Mouse (Mus musculus) forebrain, embryonic 10.5 days (tissue): ENCODE data around the gene Snhg11. TPM values are rescaled to one million over a fixed set of nuclear protein-coding genes. Genes with fewer than 3 reads are reported as not detected.
"Not testable (repeated sequence)": the region's sequence is repeated elsewhere in the genome, so short reads cannot be mapped to it uniquely, and the experiment has no call there.

Experiments used
- DNase-seq: peaks from one replicate; pipeline ENCODE4 v3.0.0-alpha.2; 2017; ENCODE audit warnings: low spot score; ENCODE audit errors: extremely low spot score
- H3K27ac ChIP-seq: fragments of 300-500 bp; sonication (generic); 2 replicates; pipeline ENCODE4 v1.5.1; 2016; ENCODE audit warnings: mild to moderate bottlenecking
- H3K27me3 ChIP-seq: fragments of 300-500 bp; sonication (generic); 2 replicates; pipeline ENCODE4 v1.6.1; 2016; ENCODE audit warnings: mild to moderate bottlenecking; ENCODE audit not compliant: poor library complexity, severe bottlenecking
- H3K36me3 ChIP-seq: fragments of 300-500 bp; sonication (generic); replicated peaks from 2 replicates; pipeline ENCODE4 v1.6.1; 2016; ENCODE audit warnings: mild to moderate bottlenecking, moderate library complexity
- H3K4me1 ChIP-seq: fragments of 300-500 bp; sonication (generic); 2 replicates; pipeline ENCODE4 v1.6.1; 2016
- H3K4me3 ChIP-seq: fragments of 300-500 bp; sonication (generic); 2 replicates; pipeline ENCODE4 v1.5.1; 2016; ENCODE audit warnings: mild to moderate bottlenecking, moderate library complexity
- H3K9me3 ChIP-seq: fragments of 300-500 bp; sonication (generic); 2 replicates; pipeline ENCODE4 v1.6.1; 2016; ENCODE audit warnings: mild to moderate bottlenecking, moderate library complexity
- WGBS: fragments of 180-500 bp; shearing (Covaris S2); methylation state at CpG from one replicate; pipeline ENCODE4 v1.1.7; 2016; 5-methylcytosine and 5-hydroxymethylcytosine counted together
- polyA plus RNA-seq: library from polyadenylated mRNA; unstranded; fragments of >200 nt; fragmentation: Nextera tagmentation; extraction: Ambion mirVana; gene quantifications from 2 replicates; pipeline ENCODE4 v1.2.1, GENCODE M21; 2016

Gene Snhg11
- polyA plus RNA-seq, 1 experiment from 2014 or later, result 16.2 TPM

DNA sequence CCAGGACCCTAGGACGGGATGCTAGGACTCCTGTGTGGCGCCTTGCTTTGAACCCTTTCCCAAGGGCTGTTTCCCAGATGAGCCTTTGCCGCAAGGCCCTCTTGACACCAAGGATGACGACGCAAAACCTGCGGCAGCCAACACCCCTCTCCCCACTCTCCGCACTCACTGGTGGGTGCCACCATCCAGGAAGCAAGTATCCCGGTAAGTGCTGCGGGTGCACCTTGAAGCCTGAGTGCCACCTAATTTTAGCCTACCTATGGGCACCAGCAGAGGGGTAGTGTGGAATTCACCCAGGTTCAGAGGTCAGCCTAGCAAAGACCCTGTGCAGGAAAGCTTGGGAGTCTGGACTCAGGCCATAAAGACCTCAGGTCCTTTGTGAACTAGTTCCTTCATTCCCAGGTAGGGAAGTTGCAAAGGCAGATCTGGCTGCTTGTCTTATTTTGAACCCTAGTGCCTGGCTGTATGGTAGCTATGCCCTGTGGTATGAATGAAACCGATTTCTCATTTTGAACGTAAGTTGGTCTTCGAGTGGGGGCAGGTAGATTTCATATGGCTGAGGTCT lies 767 bp downstream of the Snhg11 start:
- 27% methylated on average over 12 of the region's 12 CpGs for WGBS
- H3K4me1 ChIP-seq, result peaks cover 18% of the 10 kb centered on the region
- H3K27ac ChIP-seq, result peak overlapping the region; percentile 72; the same call in 1 of the 2 replicates
- H3K27me3 ChIP-seq, result peaks cover 43% of the 10 kb centered on the region
- H3K9me3 ChIP-seq, result no peaks in the 10 kb centered on the region
- no peaks in the 10 kb centered on the region for H3K36me3 ChIP-seq
- DNase-seq, result no peak
- H3K4me3 ChIP-seq, result peak overlapping the region; percentile 60

DNA sequence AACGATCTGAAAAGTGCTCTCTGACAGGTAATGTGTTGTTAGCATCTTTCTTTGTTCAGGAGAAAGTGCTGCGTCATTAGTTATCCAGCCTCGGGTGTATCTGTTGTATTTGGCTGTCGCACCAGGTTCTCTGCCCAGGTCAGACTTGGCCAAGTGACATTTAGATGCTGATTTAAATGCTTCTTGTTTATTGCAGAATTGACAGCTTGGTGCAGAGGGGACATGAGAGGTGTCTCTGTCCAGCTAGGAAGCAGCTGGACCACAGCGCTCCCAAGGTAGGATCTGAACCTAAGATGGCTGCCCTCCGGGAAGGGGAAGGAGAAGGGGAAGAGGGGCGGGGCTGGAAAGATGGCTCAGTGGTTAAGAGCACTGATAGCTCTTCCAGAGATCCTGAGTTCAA lies 1.4 kb downstream of the Snhg11 start:
- WGBS, result 77% methylated on average over 7 of the region's 7 CpGs
- Histone ChIP-seq H3K36me3 (no peaks in the 10 kb centered on the region), H3K4me1 (peaks cover 18% of the 10 kb centered on the region), H3K27ac (no peak overlapping the region), H3K27me3 (peaks cover 43% of the 10 kb centered on the region), H3K9me3 (no peaks in the 10 kb centered on the region), H3K4me3 (no peak overlapping the region)
- no peak for DNase-seq

DNA sequence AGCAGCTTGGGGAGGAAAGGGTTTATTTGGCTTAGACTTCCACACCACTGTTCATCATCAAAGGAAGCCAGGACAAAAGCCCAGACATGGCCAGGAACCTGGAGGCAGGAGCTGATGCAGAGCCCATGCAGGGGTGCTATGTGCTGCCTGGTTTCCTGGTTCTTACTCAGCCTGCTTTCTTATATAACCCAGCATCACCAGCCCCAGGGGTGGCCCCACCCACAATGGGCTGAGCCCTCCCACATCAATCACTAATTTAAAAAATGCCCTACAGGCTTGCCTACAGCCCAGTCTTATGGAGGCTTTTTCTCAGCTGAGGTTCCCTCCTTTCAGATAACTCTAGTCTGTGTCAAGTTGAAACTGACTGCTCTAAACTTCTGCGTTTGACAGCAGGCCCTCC lies 2.4 kb downstream of the Snhg11 start:
- 95% methylated on average over 1 of the region's 1 CpGs for WGBS
- Histone ChIP-seq H3K4me1 (peaks cover 22% of the 10 kb centered on the region), H3K27ac (no peak overlapping the region), H3K27me3 (peaks cover 43% of the 10 kb centered on the region), H3K4me3 (no peak overlapping the region), H3K9me3 (no peaks in the 10 kb centered on the region), H3K36me3 (no peaks in the 10 kb centered on the region)
- no peak for DNase-seq

DNA sequence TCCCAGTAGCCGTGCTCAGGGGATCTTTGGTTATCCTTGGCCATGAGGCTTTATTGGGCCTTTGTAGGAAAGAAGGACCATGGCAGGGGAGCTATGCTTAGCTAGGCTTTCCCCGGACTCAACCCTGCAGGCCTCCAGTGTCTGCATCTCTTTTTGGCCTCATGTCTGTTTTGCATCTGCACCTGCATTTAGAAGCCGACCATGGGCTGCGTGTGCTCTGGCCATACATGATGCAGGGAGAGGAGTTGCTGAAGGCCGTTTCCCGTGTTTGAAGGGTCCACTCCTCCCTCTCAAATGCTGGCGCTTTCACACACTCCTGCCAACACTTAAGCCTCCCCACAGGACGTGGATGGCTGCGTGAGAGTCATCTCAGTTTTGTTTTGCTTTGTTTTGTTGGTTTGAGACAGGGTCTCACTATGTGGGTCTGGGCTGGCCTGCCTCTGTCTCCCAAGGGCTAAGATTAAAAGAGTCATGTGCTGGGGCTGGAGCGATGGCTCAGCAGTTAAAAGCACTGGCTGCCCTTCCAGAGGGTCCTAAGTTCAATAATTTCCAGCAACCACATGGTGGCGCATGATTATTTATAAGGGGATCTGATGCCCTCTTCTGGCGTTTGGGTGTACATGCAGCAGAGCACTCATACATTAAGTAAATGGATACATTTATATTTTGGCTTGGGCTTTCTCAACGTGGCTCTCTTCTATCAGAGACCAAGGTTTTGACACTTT lies 4.1 kb downstream of the Snhg11 start:
- Histone ChIP-seq H3K27ac (no peak overlapping the region), H3K4me3 (no peak overlapping the region), H3K27me3 (peaks cover 26% of the 10 kb centered on the region), H3K9me3 (no peaks in the 10 kb centered on the region), H3K36me3 (no peaks in the 10 kb centered on the region), H3K4me1 (peaks cover 22% of the 10 kb centered on the region)
- WGBS, result 50% methylated on average over 13 of the region's 13 CpGs
- DNase-seq, result peak; percentile 56

DNA sequence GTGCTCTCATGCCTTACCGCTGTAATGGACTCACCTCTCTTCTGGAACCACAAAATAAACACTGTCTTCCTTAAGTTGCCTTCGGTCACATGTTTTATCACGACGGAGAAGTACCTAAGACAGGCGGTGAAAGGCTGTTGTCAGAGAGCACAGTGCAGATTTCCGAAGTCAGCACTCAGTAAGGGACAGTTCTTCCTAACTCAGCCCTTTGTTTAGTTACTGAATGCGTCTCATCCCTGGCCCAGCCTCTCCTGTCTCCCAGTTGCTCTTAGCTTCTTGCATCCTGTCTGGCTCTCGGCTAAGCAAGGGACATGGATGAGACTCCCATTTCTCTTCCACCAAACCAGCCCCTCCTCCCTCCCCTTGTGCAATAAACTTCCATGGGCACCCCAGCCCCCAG lies 10.6 kb downstream of the Snhg11 start:
- H3K36me3 ChIP-seq, result no peaks in the 10 kb centered on the region

DNA sequence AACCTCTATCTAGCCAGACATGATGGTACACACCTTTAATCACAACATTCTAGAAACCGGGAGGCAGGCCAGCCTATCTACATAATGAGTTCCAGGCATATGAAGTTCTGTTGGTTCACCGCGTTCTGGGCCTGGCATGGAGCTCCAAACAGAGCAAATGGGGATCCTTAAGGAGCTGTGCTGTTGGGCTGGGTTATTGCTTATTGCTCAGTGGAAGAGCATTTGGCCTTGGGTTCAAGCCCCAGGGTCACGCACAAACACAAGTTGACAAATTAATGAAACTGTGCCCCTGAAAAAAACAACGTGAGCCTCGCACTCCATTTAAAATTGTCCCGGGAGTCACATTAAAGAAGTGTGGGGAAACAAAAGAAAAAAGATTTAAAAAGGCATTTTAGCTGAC lies 14.0 kb downstream of the Snhg11 start:
- Histone ChIP-seq H3K27me3 (no peaks in the 10 kb centered on the region), H3K27ac (no peak overlapping the region), H3K36me3 (no peaks in the 10 kb centered on the region), H3K4me3 (no peak overlapping the region), H3K9me3 (no peaks in the 10 kb centered on the region), H3K4me1 (no peaks in the 10 kb centered on the region)
- DNase-seq, result no peak
- WGBS, result 90% methylated on average over 7 of the region's 7 CpGs

More for the DNA sequence above, 10.6 kb downstream of the Snhg11 start:
- Histone ChIP-seq H3K9me3 (no peaks in the 10 kb centered on the region), H3K27ac (no peak overlapping the region), H3K4me3 (no peak overlapping the region), H3K27me3 (no peaks in the 10 kb centered on the region), H3K4me1 (peaks cover 3% of the 10 kb centered on the region; the same call in 1 of the 2 replicates)
- 42% methylated on average over 8 of the region's 8 CpGs for WGBS
- DNase-seq, result no peak

DNA sequence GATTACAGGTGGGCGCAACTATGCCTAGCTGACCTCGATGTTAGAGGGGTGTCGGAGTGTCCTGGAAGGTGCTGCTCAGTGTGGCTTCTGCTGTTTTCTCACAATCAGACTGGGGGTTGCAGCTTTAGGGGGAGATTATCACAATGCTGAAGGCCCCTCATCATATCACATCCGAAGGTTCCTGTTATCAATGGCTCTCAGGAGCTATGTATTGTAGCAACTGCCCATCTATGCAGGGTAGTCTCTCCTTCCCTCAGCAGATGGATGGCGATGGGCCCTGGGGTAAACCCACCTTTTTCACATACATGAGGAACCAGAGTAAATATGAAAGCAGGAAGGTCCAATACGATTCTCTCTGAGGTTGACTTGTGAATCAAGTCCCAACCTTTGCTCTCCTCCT lies 20.9 kb downstream of the Snhg11 start:
- no peaks in the 10 kb centered on the region for H3K36me3 ChIP-seq
- no peak for DNase-seq
- no peak overlapping the region for H3K27ac ChIP-seq
- H3K27me3 ChIP-seq, result no peaks in the 10 kb centered on the region
- no peaks in the 10 kb centered on the region for H3K4me1 ChIP-seq
- H3K4me3 ChIP-seq, result no peak overlapping the region
- WGBS, result 91% methylated on average over 6 of the region's 6 CpGs
- H3K9me3 ChIP-seq, result no peaks in the 10 kb centered on the region

DNA sequence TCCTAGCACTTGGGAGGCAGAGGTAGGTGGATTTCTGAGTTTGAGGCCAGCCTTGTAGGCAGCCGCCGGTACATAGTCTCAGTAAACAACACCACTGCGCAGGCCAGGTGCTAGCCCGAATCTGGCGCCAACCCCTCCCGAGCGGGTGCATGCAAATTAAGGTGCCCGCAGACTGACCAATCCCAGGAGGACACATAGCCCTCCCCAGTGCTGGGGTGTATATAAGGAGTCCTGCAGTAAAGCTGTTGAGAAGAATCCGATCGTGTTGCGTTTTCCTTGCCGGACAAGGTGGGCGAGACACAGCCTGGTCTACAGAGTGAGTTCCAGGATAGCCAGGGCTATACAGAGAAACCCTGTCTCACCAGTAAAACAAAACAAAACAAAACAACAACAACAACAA lies 21.7 kb downstream of the Snhg11 start:
- not testable (repeated sequence) for H3K27ac ChIP-seq, DNase-seq

DNA sequence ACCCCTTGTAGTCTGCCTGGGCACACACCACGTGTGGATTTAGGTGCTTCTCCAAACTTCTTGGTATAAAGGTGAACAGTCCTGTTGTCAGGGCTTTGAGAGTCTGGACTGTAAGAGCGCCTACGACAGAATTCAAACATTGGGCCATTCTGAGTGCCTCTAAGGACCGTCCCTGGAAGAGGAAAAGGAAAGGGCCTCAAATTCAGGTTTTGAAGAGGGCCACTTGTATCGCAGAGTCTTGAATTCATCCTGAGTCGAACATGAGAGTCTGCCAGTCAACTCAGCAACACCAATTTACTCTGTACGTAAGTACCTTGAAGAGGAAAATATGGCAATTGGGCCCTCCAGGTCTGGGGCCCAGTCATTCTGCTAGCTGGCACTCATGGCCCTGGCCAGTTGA lies 27.5 kb downstream of the Snhg11 start:
- Histone ChIP-seq H3K4me1 (no peaks in the 10 kb centered on the region), H3K4me3 (no peak overlapping the region), H3K36me3 (no peaks in the 10 kb centered on the region), H3K27ac (no peak overlapping the region), H3K27me3 (no peaks in the 10 kb centered on the region), H3K9me3 (no peaks in the 10 kb centered on the region)
- 84% methylated on average over 7 of the region's 7 CpGs for WGBS
- DNase-seq, result peak; percentile 6

More for the DNA sequence above, 21.7 kb downstream of the Snhg11 start:
- not testable (repeated sequence) for H3K4me1 ChIP-seq, H3K9me3 ChIP-seq, H3K27me3 ChIP-seq, H3K36me3 ChIP-seq, H3K4me3 ChIP-seq
- 77% methylated on average over 13 of the region's 13 CpGs for WGBS

DNA sequence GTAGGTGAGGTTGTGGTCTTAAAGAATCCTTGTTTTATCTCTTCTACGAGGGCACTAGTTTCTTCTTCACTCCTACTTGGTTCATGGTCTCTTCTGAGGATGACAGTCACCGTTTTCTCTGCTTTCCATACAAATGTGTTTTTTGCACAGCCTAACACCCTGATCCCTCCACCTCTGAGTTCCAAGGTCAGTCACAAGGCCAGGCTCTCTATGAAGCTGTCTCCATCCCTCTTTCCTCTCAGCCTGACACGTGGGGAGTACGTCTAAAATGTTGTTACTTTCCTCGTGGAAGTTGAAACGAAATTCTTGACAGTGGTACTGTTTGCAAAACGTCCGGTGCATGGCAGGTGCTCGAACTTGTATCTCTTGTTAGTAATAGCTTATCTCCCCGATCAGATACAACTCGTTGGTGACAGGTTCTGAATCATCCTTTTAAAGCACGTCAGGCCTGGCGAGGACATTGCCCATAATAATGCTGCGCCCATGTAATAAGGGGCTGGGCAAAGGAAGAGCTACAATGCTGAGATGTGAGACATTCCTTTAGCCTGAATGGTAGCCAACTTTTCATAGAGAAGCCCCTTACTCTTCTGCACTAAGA lies 33.7 kb downstream of the Snhg11 start:
- WGBS, result 24% methylated on average over 14 of the region's 14 CpGs

DNA sequence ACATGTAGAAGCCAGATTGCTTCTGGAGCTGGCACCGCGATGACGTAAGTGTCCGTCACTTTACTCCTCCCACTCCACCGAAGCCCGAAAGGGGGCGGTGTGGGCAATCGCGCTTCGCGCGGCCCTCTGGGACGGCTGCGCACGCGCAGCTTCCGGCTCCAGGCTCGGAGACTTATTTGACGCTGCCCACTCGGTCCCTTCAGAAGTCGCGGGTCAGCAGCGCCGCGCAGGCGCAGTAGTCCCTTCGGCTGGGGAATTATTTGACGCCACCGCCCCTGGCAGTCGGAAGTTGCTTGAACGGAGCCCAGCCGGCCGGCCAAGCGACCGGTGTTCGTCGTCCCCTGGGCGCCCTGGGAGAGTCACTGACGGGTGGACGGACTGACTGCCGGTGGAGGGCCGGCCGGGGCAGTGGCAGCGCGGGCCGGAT lies 34.2 kb downstream of the Snhg11 start, which contains the start of gene Ralgapb:
Ralgapb (plus strand) TSS at position 254 of the 427 bp plus-strand sequence.
- peak; percentile 99 for DNase-seq
- peaks cover 19% of the 10 kb centered on the region for H3K4me1 ChIP-seq
- under 1% methylated on average over 46 of the region's 46 CpGs for WGBS
- no peaks in the 10 kb centered on the region for H3K27me3 ChIP-seq
- H3K36me3 ChIP-seq, result no peaks in the 10 kb centered on the region
- peak within 1 kb of the TSS; percentile 93 for H3K27ac ChIP-seq
- peak within 1 kb of the TSS; percentile 96 for H3K4me3 ChIP-seq
- no peaks in the 10 kb centered on the region for H3K9me3 ChIP-seq

More for the DNA sequence above, 33.7 kb downstream of the Snhg11 start:
- Histone ChIP-seq H3K9me3 (no peaks in the 10 kb centered on the region), H3K4me3 (peak overlapping the region; percentile 96), H3K36me3 (no peaks in the 10 kb centered on the region), H3K4me1 (peaks cover 19% of the 10 kb centered on the region), H3K27me3 (no peaks in the 10 kb centered on the region), H3K27ac (peak overlapping the region; percentile 93)
- peak; percentile 11 for DNase-seq

DNA sequence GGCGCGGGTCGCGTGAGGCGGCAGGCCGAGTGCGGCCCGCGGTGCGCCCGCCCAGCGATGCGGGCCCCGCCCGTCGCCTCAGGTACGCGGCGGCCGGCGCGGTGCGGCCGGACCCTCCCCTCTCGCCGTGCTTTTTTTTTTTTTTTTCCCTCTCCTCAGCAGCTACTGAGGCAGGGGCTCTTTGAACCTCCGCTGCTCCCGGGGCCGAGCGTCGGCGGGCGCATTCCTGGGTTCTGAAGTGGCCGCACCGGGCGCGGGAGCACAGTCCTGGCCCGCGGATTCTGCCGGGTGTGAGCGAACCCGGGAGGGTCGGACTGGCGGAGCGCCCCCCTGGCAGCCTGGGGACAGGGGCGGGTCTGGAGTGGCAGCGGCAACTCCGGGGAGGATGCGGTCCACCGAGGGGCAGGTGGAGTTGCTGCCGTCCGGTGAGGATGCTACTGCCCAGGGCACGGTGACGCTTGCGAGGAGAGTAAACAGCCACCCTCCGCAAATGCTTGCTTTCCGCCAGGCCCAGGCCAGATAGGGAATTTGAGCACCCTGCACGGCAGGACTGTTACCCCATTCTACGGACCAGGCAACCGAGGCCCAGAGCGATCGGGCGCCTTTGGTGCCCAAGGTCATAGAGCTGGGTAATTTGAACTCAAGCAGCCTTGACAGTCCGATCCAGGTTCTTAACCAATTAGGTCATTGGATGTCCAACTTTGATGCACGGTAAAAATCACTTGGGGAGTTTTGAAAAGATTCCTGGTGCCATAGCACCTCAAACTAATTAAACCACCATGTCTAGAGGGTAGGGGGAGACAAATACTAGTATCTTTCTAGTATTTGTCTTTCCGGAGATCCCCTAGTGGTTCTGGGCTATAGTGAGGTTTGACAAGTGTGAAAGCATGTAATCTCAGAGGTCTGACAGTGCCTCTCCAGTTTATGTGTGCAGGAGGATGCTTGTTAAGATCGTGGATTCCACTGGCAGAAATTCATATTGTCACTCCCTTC lies 34.9 kb downstream of the Snhg11 start:
- peak; percentile 40 for DNase-seq
- H3K27me3 ChIP-seq, result no peaks in the 10 kb centered on the region
- peaks cover 19% of the 10 kb centered on the region for H3K4me1 ChIP-seq
- 2% methylated on average over 67 of the region's 67 CpGs for WGBS
- H3K9me3 ChIP-seq, result no peaks in the 10 kb centered on the region
- H3K36me3 ChIP-seq, result no peaks in the 10 kb centered on the region
- H3K4me3 ChIP-seq, result peak overlapping the region; percentile 96
- H3K27ac ChIP-seq, result peak overlapping the region; percentile 93
